Mouse (Mus musculus) frontal cortex, postnatal 10 days (tissue): Measurements from ENCODE around the gene Rab35.

ENCODE experiments used
- DNase-seq, 2 experiments: peaks; one replicate each; pipeline ENCODE4 v3.0.0; 2022; ENCODE audit warnings: low spot score in 2 of 2, mixed read lengths in 1 of 2

The Rab35 gene

GRCm38 (mm10) chr5:115649699-115650098, 18.0 kb downstream of the Rab35 start:
- DNase-seq = no peak

GRCm38 (mm10) chr5:115650885-115651284, 19.2 kb downstream of the Rab35 start:
- no peak for DNase-seq

GRCm38 (mm10) chr5:115651821-115652220, 20.1 kb downstream of the Rab35 start:
- DNase-seq = no peak

DNA sequence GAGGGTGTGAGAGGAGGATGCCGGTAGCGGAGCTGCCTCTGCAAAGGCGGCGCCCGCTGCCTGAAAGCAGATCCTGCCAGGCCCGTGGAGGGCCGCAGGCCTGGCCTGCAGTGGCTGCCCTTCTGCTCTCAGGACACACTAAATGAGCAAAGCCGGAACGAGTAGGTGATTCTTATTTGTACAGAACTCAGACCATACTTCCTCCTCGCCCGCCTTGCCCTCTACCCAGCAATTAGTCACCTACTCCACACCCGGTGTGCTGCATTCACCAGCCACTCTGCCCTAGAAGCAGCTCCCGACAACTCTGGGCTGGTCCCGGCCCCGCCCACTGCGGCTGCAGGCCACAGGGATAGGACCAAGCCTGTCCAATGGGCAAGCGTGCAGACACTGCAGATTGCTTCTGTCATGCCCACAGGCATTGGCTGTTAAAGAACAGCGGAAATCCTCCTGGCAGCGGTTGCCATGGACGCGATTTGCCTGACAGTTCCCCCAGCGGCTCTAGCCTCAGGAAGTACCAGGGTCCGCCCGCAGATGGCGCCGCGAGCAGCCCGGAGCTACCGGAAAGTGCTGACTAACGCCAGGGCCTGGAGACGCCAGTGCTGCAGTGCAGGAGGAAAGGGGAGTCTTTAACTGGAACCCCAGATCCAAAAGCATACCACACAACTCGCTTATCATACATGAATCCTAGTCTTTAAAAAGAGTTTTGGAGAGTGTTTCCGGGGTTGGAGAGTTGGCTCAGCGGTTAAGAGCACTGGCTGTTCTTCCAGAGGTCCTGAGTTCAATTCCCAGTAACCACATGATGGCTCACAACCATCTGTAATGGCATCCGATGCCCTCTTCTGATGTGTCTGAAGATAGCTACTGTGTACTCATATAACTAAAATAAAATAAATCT, 21.2 kb downstream of the Rab35 start:
- DNase-seq = peak; percentile 99 to 100

- DNase-seq = no peak
Measured at GRCm38 (mm10) chr5:115653776-115654175, 22.1 kb downstream of the Rab35 start.

DNA sequence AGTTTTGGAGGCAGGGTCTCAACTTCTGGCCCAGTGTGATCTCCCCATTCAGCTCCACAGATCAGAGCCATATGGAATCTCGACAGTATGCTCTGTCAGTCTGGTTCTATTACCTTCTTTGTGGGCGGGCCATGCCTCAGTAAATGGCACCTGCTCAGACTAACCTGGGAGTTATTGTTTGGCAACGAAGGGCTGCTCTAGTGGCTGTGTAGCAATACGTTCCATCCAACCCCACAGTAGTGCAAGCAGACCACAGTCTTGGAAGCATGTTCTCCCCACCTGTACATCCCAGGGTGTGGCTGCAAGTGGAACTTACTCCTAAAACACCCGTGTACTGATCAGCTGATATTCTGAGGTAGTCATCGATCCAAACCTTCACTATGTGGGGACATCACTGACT, 25.0 kb downstream of the Rab35 start:
- no peak for DNase-seq

DNA sequence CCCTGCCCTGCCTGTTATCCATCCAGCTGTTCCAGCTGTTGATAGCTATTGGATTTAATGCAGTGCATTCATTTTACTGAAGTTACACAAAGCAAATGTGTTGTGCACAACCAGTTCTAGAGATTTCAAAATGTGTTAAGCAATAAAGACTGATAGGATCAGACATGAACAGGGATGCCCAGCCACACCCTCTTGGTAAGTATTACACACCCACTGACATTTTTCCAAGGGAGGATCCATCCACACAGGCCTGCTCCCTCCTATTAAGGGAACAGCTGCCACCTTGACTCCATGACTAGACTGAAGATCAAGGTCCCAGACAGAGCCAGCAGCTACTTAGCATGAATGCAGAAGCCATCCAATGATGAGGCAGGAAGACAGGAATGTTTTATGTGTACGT, 25.5 kb downstream of the Rab35 start:
- no peak for DNase-seq

DNA sequence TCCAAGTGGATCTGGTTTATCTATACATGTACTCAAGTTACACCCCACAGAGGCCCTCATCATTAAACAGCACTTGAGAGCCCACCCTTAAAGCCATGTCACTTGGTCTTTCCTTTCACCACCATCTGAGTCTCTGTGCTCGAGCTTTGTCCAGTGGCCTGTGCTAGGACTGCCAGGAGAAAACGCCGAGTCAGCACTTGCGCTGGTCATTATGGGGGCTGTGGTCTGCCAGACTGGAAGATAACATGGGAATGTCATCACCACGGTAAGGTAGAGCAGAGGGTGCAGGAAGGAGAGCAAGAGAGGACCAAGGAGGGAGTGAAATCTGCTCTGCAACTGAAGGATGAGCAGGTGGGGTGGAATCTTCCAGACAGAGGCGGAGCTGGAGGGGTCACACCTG, 26.6 kb downstream of the Rab35 start:
- DNase-seq = no peak

- DNase-seq = no peak
Measured at GRCm38 (mm10) chr5:115662658-115663057, 30.9 kb downstream of the Rab35 start.

DNA sequence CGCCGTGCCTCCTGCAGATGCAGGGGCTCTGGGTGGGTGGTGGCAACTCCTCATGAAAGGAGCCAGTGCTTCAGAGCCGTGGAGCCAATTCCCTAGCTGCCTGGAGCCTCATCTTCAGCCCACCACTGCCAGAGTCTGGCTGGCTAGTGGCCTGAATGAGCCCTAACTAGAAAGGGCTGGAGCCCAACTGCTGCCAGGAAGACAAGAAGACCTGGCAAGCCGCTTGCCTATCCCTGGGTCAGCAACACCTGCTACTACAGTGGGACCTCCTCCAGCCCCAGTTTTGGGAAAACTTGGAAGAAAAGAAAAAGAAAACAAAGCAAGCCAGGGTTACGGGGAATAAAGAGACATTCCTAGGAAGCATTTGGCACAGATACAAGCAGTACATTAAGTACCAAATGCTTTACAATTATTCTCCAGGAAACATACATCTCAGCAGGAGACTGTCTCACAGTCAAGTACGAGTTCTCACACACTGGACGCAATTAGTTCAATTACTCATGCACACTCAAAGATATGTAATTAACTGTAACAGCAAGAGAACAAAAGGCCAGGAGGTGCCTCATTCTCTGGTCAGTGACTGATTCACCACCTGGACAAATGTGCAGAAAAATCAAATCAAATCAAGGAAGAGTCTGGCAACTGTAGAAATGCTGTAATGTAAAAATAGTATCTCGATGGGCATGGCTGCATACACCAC, 34.8 kb downstream of the Rab35 start:
- no peak for DNase-seq

GRCm38 (mm10) chr5:115667210-115667609, 35.5 kb downstream of the Rab35 start:
- DNase-seq = no peak

GRCm38 (mm10) chr5:115667894-115668293, 36.2 kb downstream of the Rab35 start:
- DNase-seq = no peak

GRCm38 (mm10) chr5:115668986-115669385, 37.3 kb downstream of the Rab35 start:
- DNase-seq = no peak

DNA sequence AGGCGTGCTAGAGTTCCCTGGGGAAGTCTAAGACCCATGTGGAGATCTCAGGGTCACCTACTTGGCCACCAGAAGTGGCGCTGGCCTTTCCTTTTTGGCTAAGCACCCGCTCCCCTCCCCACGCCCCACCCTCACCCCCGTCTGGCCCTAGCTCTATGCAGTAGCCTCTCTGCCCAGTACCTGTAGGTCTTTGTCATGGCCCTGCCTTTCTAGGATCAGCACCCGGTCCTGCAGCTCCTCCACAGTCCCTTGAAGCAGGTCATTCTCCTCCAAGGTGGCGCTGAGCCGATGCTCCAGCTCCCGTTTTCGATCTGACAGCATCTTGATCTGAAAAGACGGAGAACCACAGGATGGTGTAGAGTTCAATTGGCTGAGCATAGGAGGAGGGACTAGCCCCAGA, 38.3 kb downstream of the Rab35 start:
- DNase-seq = no peak

DNA sequence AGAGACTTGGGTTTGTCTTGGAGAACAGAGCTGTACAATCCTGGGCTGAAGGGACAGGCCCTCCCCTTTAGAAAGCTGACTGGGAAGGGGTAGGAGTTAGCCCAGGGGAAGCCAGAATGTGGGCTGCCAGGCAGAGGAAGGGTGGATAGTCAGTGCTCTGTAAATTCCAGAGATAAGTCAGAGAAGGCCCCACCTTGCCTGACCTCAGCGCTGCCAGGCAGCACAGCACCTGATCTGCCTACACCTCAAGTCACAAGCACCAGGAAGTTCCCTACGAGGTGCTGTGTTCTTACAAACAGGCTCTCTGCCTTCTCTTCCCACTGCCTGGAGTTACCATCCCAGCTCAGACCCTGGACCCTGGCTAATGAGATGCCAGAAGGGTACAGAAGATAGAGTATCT, 38.7 kb downstream of the Rab35 start:
- DNase-seq = no peak

- no peak for DNase-seq
Measured at GRCm38 (mm10) chr5:115671846-115672245, 40.1 kb downstream of the Rab35 start.

GRCm38 (mm10) chr5:115685126-115685525, 53.4 kb downstream of the Rab35 start:
- DNase-seq = no peak

GRCm38 (mm10) chr5:115686716-115687115, 55.0 kb downstream of the Rab35 start:
- no peak for DNase-seq

GRCm38 (mm10) chr5:115693271-115693670, 61.6 kb downstream of the Rab35 start:
- DNase-seq = no peak

- no peak for DNase-seq
Measured at GRCm38 (mm10) chr5:115695191-115695770, 63.6 kb downstream of the Rab35 start.

GRCm38 (mm10) chr5:115696811-115697210, 65.1 kb downstream of the Rab35 start:
- no peak for DNase-seq
